Mouse (Mus musculus) T-cell, adult 66 days (primary cell): ENCODE data around the gene Glud1. TPM values are rescaled to one million over a fixed set of nuclear protein-coding genes. Genes with fewer than 3 reads are reported as not detected.

Source experiments
- total RNA-seq, 2 experiments: library from RNA; stranded (reverse); gene quantifications; 3 replicates in 1 of 2; 4 replicates in 1 of 2; pipeline ENCODE4 v1.2.4; 2023

Gene Glud1
- 100 to 1,000 TPM; 141 to 171 TPM for total RNA-seq

DNA sequence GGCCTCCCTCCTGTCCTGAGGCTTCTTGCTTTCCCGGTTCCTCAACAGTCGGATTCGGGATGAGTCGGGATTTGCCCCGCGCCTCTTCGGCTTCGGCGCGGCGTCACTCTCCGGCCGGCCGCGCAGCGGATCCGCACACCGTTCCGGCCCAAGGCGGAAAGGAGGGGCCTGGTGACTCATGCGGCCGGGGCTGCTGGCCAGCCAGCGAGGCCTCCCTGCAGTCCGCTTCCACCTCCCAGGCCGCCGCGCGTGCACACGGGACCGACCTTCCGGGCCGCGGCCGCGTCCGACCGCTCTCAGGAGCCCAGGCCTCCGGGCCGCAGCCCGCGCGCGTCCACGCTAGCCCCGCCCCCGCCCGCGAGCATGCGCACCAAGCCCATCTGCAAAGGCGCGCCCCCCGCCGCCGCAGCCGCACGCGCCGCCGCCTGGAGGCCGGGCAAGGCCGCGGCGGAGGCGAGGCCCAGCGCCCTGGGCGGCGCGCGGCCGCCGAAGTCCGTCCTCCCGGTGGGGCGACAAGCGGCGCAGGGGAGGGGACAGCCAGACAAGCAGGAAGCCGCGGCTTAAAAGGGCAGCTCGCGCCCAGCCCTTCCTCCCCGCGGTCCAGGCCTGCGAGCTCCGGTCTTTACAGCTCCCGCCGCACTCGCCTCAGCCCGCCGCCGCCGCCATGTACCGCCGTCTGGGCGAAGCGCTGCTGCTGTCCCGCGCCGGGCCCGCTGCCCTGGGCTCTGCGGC is at the start of gene Glud1, which contains the start of gene Shld2:
Glud1 (plus strand) TSS at position 494 of the 732 bp plus-strand sequence.
Shld2 (minus strand) TSS at position 260 of the 732 bp plus-strand sequence.

DNA sequence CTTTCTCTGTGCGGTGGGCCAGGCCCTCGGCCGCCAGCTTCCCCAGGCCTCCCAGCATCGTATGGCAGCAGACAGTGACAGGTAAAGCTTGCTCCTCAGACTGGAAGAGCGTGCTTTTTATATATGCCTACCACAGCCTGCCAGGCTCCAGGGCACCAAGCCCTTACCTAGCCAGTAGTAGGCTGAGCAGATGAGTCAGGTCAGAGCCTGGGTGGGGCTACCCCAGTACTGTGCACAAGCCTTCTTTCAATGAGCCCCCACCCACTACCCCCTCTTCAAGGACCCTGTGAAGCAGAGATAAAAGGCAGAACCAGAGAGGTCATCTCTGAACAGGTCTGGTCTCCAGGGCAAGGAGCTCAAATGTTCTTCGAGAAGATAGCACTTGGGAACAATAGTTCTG is 44.8 kb downstream of the Glud1 start, which contains the start of gene Fam25c:
Fam25c (minus strand) TSS at position 133 of the 400 bp plus-strand sequence.

DNA sequence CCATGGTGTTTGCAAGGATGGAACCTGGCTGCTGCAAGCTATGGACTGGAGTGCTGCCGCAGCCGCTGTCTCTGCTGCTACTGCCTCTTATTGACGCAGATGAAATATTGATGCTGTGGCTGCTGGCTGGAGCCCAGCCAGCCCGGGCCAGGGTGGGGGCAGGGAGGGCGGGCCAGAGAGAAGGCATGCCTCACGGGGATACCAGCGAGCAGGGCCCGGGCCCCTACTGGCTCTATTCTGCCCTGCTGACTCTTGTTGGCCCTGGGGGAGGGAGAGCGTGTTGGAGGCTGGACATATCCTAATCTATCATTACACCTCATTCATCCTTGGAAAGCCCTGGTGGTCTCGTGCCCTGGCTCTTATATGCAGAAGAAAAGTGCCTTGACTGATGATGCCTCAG is 64.0 kb downstream of the Glud1 start, which contains the start of gene Sncg:
Sncg (minus strand) TSS at position 213 of the 400 bp plus-strand sequence.

DNA sequence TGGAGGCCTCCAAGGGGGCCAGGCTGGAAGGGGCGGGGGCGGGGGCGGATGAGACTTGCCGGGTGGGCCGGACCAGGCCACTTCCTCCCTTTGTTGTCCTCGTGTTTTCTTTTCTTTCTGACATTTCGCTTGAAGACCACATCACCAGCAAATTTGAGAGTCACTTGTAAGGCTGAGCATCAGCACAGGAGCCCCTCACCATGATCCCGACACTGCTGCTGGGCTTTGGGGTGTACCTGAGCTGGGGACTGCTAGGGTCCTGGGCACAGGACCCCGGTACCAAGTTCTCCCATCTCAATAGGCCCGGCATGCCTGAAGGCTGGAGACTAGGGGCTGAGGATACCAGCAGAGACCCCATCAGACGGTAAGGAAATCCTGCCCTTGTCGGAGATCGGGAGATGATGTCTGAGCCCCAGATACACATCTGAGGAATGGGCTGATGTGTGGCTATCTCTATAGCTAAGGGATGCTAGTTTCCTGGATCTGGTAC is 64.9 kb downstream of the Glud1 start, which contains the start of gene Mmrn2:
Mmrn2 (plus strand) TSS at position 51 of the 490 bp plus-strand sequence.

Other genes starting within 250 kb of the Glud1 start
- not detected for gene Anxa8, start 224.7 kb upstream of the Glud1 start, total RNA-seq
- not detected for gene A630023A22Rik, start 208.0 kb upstream of the Glud1 start, total RNA-seq
- gene Npy4r, start 158.2 kb upstream of the Glud1 start, total RNA-seq: not detected
- under 1 TPM in 1 of 2 experiments, not detected in 1; 0.06 TPM for gene Gprin2, start 109.1 kb upstream of the Glud1 start, total RNA-seq
- gene Syt15, start 91.1 kb upstream of the Glud1 start, total RNA-seq: not detected
- 10 to 100 TPM; 19.8 to 20.7 TPM for gene Shld2, start 234 bp upstream of the Glud1 start, total RNA-seq
- not detected for gene Fam25c, start 44.7 kb downstream of the Glud1 start, total RNA-seq
- gene Sncg, start 64.1 kb downstream of the Glud1 start, total RNA-seq: not detected
- not detected for gene Mmrn2, start 64.7 kb downstream of the Glud1 start, total RNA-seq
- gene Bmpr1a, start 192.6 kb downstream of the Glud1 start, total RNA-seq: 1 to 10 TPM; 2.6 to 3.3 TPM
- gene 9230112D13Rik, start 212.1 kb downstream of the Glud1 start, total RNA-seq: not detected